Mouse (Mus musculus) thymus, postnatal 0 days (tissue): ENCODE measurements around the gene Kcnma1. TPM values are rescaled to one million over a fixed set of nuclear protein-coding genes. Genes with fewer than 3 reads are reported as not detected.

Source experiments
- DNase-seq: peaks from one replicate; pipeline ENCODE4 v3.0.0-alpha.2; 2015; ENCODE audit warnings: low spot score
- polyA plus RNA-seq: library from polyadenylated mRNA; unstranded; fragments of >200 nt; fragmentation: Nextera tagmentation; extraction: Ambion mirVana; gene quantifications from 2 replicates; pipeline ENCODE4 v1.2.1, GENCODE M21; 2015

Gene Kcnma1
- polyA plus RNA-seq, 1 experiment from 2014 or later = 2.4 TPM

DNA sequence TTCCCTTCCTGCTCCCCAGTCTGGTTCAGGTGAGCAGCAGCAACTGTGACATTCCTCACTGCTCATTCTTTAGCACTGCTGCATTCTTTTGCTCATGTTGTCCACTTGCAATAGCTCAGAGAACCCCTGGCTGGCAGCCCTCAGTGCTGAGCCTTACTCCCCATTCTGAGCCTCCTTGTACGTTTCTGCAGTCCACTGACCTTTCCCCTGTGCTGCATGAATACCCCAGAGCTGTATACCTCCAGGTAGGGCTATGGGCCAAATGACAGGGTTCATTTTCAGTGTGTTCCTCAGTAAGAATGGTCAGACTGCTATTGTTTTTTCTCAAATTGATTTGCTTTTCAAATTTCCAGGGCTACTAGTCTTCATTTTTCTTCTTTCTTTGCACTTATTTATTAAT is 396.2 kb downstream of the Kcnma1 start:
- no peak for DNase-seq

GRCm38 (mm10) chr14:23610054-23610453 is 404.2 kb downstream of the Kcnma1 start:
- no peak for DNase-seq

- DNase-seq = no peak
Observed at GRCm38 (mm10) chr14:23605740-23606139, 408.6 kb downstream of the Kcnma1 start.

DNA sequence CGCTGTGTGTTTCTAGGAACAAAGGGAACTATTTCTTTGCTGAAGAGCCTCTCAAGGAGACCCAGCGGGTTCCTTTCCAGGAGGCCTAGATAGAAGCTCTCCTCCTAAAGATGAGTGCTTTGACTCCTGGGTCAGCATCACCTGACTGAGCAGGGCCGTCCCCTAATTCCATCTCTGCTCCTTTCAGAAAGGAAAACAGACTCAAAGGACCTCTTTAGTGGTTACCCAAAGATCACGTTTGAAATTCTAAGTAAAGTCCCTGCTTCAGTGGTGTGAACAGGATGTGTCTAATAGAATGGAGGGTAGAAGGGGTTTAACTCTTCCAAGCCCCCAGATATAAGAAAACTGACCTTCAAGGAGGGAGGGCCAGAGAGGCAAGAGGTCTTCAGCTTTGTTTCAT is 411.4 kb downstream of the Kcnma1 start:
- DNase-seq = no peak

DNA sequence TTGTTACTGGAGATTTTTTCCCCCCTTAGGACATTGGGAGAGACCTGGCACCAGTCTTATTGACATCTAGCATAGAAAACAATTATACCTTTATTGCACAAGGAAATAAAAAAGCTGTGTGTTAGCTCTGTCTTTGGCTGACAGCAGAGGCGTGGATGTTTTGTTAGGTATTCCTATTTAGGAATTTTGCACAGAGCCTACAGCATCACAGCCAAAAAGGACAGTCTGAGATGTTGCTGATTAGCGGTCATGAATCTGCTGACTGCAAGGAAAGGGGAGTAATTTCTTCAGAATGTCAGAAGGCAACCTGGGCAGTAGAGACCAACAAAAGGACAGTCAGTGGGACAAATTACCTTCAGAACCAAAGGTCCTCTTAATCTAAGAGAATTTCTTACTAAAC is 412.2 kb downstream of the Kcnma1 start:
- no peak for DNase-seq

- DNase-seq = no peak
Observed at GRCm38 (mm10) chr14:23594629-23595028, 419.7 kb downstream of the Kcnma1 start.

- DNase-seq = no peak
Observed at GRCm38 (mm10) chr14:23592826-23593447, 421.4 kb downstream of the Kcnma1 start.

GRCm38 (mm10) chr14:23589744-23590481 is 424.4 kb downstream of the Kcnma1 start:
- DNase-seq = no peak

- no peak for DNase-seq
Observed at GRCm38 (mm10) chr14:23587451-23587850, 426.8 kb downstream of the Kcnma1 start.

- DNase-seq = peak; percentile 26
Observed at GRCm38 (mm10) chr14:23583235-23583634, 431.1 kb downstream of the Kcnma1 start.

DNA sequence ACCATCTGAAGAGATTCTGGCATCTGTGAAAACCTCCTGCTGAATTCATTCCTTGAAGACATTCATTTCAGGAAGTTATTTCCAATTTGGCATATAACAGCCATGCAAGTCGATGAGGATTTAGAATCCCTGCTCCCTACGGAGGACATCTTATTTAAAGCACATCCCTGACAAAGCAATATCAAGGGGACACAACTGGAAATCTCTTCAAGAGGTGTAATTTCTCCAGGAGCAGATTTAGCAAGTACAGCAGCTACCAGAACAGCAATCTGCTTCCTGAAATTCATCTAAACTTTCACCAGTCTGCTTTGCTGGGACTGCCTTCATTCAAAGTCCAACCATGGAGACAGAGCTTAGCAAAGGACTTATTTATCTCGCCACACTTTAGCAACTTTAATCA is 433.0 kb downstream of the Kcnma1 start:
- no peak for DNase-seq

- no peak for DNase-seq
Observed at GRCm38 (mm10) chr14:23575951-23576350, 438.3 kb downstream of the Kcnma1 start.

- no peak for DNase-seq
Observed at GRCm38 (mm10) chr14:23574136-23574535, 440.2 kb downstream of the Kcnma1 start.

DNA sequence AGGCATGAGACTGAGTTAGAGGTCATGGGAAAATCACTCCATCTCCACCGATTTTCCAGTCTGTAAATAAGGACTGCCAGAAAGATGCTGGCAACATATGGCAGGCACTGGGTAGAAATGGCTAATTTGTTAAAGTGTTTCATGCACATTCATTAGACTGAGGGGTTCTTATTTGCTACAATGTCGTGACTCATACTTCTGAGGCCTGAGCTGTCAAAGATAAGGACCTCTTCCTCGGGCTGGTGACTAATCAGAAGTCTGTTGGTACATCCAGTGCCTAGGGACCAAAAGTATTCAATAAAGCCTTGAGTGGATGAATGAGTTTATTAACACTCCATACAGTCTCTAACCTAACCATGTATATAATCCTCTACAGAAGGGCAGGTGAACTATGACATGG is 440.9 kb downstream of the Kcnma1 start:
- no peak for DNase-seq

DNA sequence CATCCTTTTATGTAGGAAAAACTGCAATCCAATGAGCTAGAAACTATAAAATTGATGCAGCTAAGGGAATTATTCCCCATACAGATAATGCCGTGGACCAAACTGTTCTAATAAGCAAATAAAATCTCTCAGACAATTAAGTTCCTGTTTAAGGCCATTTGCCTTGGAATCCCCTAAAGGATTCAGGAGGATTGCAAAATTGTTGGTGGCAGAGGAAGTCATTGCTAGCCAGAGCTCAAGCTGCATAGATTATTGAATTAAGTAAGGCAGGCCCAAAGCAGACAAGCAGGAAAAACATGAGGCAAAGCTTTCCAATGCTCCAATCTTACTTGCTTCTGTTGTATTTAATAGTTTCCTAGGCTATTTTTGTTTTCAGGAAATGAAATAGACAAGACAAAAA is 441.5 kb downstream of the Kcnma1 start:
- DNase-seq = no peak

- no peak for DNase-seq
Observed at GRCm38 (mm10) chr14:23570251-23570650, 444.0 kb downstream of the Kcnma1 start.

DNA sequence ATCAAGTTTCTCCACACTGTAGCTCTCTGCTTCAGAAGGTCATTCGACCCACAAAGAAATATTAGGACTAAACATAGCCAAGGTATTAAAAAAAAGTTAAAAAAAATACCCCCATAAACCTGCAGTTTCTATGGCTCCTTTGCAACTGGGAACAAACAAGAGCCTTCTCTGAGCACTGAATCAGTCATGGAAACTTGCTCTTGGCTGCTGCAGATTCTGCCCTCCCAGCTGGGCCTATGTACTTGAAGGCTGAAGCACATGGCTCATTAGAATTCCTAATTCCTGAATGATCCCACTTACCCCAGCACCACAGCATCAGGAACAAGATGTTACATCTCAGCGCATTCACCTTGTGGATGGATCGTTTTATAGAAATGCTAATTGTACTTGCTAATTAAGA is 448.4 kb downstream of the Kcnma1 start:
- DNase-seq = no peak

- DNase-seq = no peak
Observed at GRCm38 (mm10) chr14:23564474-23564873, 449.8 kb downstream of the Kcnma1 start.

DNA sequence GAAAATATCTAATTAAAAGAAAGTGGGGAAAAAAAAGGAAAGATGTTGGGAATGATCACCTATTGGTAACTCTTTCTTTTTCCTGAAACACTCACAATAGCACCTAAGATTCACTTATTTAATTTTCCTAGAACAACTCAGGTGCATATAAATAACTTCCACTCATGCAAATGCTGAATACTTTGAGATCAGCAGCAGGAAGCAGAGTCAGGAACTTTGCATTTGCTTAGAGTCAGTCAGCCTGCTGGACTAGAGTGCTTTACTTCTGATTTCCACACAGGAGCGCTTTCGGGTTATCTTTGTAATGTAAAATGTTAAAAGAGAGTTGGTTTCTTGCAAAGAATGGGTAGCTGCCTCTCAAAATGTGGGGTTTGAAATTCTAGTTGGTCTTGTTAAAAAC is 451.1 kb downstream of the Kcnma1 start:
- DNase-seq = no peak

DNA sequence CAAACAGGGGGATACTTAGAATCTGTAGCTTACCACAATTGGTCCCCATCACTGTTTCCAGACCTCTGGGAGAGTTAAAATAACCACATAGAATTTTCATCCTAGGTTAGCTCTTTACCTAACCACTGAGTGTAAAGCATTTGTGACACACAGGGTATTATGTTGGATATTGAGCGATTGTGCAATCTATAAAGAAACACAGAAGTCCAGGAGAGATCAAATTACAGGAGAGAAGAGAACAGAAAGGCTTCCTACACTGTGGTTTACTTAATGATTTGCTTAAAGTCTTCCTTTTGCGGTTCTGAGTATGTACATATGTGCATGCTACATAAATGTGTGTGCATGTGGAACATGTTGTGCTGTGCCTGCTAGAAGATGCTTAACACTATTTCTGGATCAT is 458.6 kb downstream of the Kcnma1 start:
- no peak for DNase-seq

- no peak for DNase-seq
Observed at GRCm38 (mm10) chr14:23552252-23552974, 461.9 kb downstream of the Kcnma1 start.

DNA sequence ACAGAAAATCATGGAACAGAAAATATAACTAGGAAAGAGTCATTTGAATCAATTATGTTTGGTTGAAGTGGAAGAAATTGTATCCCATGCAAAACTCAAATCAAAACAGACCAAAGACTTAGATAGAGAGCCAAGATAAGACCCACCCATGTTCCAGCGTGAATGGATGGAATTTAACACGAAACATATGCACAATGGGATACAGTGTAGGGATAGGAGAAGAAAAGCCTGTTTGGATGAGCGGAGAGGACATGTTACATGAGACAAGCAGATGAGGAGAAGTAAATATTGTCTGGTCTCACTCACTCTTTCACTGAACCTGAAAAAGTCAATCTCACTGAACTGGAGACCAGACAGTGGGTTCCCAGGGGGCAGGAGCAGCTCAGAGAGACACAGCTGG is 463.8 kb downstream of the Kcnma1 start:
- no peak for DNase-seq

DNA sequence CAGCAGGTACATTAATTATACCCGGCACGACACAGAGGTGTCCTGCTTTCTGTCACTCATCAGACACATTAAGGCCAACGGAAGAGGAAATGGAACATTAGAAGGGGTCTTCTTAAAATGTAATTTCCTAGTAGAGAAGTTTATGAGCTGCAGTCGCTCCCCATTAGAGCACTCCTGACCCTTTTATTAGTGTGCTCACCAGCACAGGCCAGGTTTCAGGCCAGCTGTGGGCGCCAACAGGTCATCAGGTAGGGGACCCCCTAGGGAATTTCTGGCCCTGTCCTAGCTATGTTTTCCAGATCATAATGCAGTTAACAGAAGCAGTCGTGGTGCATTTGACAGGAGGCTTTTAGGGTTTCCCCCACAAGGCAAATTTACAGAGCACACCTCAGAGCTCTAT is 472.2 kb downstream of the Kcnma1 start:
- DNase-seq = no peak
